Mouse (Mus musculus) forebrain, embryonic 10.5 days (tissue): ENCODE results near the gene Chil3. TPM values are rescaled to one million over a fixed set of nuclear protein-coding genes. Genes with fewer than 3 reads are reported as not detected.
"Not testable (repeated sequence)": the region's sequence is repeated elsewhere in the genome, so short reads cannot be mapped to it uniquely, and the experiment has no call there.

Experiments
- DNase-seq: peaks from one replicate; pipeline ENCODE4 v3.0.0-alpha.2; 2017; ENCODE audit warnings: low spot score; ENCODE audit errors: extremely low spot score
- H3K27ac ChIP-seq: fragments of 300-500 bp; sonication (generic); 2 replicates; pipeline ENCODE4 v1.5.1; 2016; ENCODE audit warnings: mild to moderate bottlenecking
- H3K27me3 ChIP-seq: fragments of 300-500 bp; sonication (generic); 2 replicates; pipeline ENCODE4 v1.6.1; 2016; ENCODE audit warnings: mild to moderate bottlenecking; ENCODE audit not compliant: poor library complexity, severe bottlenecking
- H3K36me3 ChIP-seq: fragments of 300-500 bp; sonication (generic); replicated peaks from 2 replicates; pipeline ENCODE4 v1.6.1; 2016; ENCODE audit warnings: mild to moderate bottlenecking, moderate library complexity
- H3K4me1 ChIP-seq: fragments of 300-500 bp; sonication (generic); 2 replicates; pipeline ENCODE4 v1.6.1; 2016
- H3K4me3 ChIP-seq: fragments of 300-500 bp; sonication (generic); 2 replicates; pipeline ENCODE4 v1.5.1; 2016; ENCODE audit warnings: mild to moderate bottlenecking, moderate library complexity
- H3K9me3 ChIP-seq: fragments of 300-500 bp; sonication (generic); 2 replicates; pipeline ENCODE4 v1.6.1; 2016; ENCODE audit warnings: mild to moderate bottlenecking, moderate library complexity
- WGBS: fragments of 180-500 bp; shearing (Covaris S2); methylation state at CpG from one replicate; pipeline ENCODE4 v1.1.7; 2016; 5-methylcytosine and 5-hydroxymethylcytosine counted together
- polyA plus RNA-seq: library from polyadenylated mRNA; unstranded; fragments of >200 nt; fragmentation: Nextera tagmentation; extraction: Ambion mirVana; gene quantifications from 2 replicates; pipeline ENCODE4 v1.2.1, GENCODE M21; 2016

Chil3 gene
- polyA plus RNA-seq = not detected in 2 replicates

DNA sequence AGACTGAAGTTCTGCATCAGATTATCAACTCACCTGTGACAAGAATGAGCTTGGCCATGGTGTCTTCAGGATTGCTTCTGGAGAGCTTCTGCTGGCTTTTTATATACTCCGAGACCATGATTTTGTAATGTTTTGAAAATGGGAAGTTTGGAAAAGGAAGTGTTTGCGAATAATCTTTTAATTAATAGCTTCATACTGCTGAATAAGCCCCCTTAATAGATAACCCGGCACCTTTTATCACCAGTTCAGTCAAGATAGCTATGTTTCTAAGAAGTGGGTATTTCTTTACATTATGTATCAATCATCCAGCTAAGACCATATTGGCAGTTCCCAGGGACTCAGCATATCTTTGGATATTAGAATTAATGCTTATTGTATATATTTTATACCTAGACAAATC lies at the start of gene Chil3:
Gene Chil3, minus strand, starts transcription at position 101 of the 400 bp plus-strand sequence.
- WGBS = 84% methylated on average over 3 of the region's 3 CpGs
- H3K9me3 ChIP-seq = peaks cover 7% of the 10 kb centered on the region; the same call in 1 of the 2 replicates
- no peak within 1 kb of the TSS for H3K4me3 ChIP-seq
- H3K27ac ChIP-seq = no peak within 1 kb of the TSS
- H3K4me1 ChIP-seq = peaks cover 11% of the 10 kb centered on the region
- H3K27me3 ChIP-seq = no peaks in the 10 kb centered on the region
- no peak for DNase-seq
- no peaks in the 10 kb centered on the region for H3K36me3 ChIP-seq

DNA sequence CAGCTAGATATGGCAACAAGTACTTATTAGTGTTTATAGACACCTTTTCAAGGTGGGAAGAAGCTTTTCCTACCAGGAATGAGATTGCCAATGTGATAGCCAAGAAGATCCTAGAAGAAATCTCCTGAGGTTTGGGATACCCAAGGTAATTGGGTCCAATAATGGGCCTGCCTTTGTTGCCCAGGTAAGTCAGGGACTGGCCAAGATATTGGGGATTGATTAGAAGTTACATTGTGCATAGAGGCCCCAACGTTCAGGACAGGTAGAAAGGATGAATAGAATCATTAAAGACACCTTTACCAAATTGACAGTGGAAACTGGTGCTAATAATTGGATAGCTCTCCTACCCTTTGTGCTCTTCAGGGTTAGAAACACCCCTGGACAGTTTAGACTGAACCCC lies 30.7 kb upstream of the Chil3 start:
- peaks cover 20% of the 10 kb centered on the region for H3K9me3 ChIP-seq
- not testable (repeated sequence) for H3K27ac ChIP-seq, H3K4me1 ChIP-seq, H3K27me3 ChIP-seq, DNase-seq, H3K4me3 ChIP-seq, H3K36me3 ChIP-seq
- WGBS = 68% methylated on average over 1 of the region's 1 CpGs

DNA sequence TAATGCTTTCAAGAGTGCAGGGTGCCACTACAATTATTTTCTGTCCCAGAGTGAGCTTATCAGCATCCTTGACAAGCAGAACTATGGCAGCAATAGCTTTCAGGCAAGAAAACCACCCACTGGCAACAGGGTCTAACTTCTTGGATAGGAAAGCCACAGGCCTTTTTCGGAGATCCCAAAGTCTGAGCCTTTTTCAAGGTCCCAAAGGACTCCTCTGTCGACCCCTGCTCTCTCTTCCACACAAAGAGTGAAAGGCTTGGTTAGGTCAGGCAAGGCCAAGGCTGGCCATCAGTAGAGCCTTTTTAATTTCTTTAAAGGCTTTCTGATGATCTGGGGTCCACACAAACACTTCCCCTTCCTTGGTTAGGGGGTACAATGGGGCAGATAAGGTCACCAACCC lies 29.9 kb upstream of the Chil3 start:
- WGBS = 82% methylated on average over 2 of the region's 2 CpGs
- not testable (repeated sequence) for H3K4me1 ChIP-seq, H3K27ac ChIP-seq, DNase-seq, H3K27me3 ChIP-seq, H3K36me3 ChIP-seq, H3K4me3 ChIP-seq
- H3K9me3 ChIP-seq = peaks cover 20% of the 10 kb centered on the region

DNA sequence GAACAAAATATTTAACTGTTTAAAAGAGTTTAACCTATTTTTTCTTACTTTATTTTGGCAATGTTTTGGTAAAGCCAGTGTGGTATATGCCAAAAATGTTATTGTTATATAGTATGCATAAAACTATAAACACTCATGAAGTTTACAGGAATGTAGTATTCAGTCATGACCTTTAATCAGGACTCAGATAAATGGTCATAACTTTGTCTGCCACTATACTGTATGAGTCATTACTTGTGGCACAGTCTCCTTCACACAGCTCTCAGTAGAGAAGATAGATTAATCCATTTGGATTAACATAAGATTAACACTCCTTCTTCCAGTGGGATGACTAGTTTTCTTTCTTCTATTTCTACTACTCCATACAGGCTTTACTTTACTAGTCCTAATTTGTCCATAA lies 28.9 kb upstream of the Chil3 start:
- Histone ChIP-seq H3K27ac (no peak overlapping the region), H3K4me3 (no peak overlapping the region), H3K9me3 (peaks cover 20% of the 10 kb centered on the region), H3K27me3 (no peaks in the 10 kb centered on the region), H3K4me1 (no peaks in the 10 kb centered on the region), H3K36me3 (no peaks in the 10 kb centered on the region)
- no peak for DNase-seq

DNA sequence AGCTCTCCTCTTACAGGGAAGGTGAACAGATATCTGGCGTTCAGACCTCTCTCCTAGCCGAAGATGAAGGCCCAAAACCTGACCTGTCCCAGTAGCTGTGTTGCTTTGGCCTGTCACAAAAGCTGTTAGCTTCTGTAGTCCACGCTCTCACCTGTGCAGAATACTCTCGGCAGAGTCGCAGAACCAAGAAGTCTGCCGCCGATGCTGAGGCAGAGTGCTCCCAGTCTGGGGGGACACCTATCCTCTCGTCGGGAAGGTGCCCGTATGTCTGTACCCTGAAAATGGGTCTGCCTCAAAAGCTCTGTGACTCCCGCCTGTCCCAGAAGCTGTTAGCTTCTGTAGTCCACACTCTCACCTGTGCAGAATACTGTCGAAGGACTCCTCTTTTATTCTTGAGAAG lies 28.1 kb upstream of the Chil3 start:
- H3K4me3 ChIP-seq = no peak overlapping the region
- H3K36me3 ChIP-seq = no peaks in the 10 kb centered on the region
- H3K9me3 ChIP-seq = peaks cover 21% of the 10 kb centered on the region
- no peaks in the 10 kb centered on the region for H3K27me3 ChIP-seq
- no peaks in the 10 kb centered on the region for H3K4me1 ChIP-seq
- WGBS = 92% methylated on average over 12 of the region's 12 CpGs
- no peak for DNase-seq
- no peak overlapping the region for H3K27ac ChIP-seq

DNA sequence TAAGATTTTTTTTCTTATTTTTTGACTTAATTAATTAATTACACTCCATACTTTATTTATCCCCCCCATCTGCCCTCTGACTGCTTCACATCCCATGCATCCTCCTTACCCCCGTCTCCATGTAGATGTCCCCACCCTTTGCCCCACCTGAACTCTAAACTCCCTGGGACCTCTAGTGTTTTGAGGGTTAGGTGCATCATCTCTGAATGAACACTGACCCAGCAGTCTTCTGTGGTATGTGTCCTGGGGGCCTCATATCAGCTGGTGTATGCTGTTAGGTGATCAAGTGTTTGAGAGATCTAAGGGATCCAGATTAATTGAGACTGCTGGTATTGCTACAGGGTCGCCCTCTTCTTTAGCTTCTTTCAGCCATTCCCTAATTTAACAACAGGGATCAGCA lies 20.6 kb upstream of the Chil3 start:
- no peak for DNase-seq
- Histone ChIP-seq H3K36me3 (no peaks in the 10 kb centered on the region), H3K4me3 (no peak overlapping the region), H3K27me3 (no peaks in the 10 kb centered on the region), H3K9me3 (peaks cover 42% of the 10 kb centered on the region), H3K4me1 (no peaks in the 10 kb centered on the region), H3K27ac (no peak overlapping the region)
- WGBS = 83% methylated on average over 2 of the region's 2 CpGs

DNA sequence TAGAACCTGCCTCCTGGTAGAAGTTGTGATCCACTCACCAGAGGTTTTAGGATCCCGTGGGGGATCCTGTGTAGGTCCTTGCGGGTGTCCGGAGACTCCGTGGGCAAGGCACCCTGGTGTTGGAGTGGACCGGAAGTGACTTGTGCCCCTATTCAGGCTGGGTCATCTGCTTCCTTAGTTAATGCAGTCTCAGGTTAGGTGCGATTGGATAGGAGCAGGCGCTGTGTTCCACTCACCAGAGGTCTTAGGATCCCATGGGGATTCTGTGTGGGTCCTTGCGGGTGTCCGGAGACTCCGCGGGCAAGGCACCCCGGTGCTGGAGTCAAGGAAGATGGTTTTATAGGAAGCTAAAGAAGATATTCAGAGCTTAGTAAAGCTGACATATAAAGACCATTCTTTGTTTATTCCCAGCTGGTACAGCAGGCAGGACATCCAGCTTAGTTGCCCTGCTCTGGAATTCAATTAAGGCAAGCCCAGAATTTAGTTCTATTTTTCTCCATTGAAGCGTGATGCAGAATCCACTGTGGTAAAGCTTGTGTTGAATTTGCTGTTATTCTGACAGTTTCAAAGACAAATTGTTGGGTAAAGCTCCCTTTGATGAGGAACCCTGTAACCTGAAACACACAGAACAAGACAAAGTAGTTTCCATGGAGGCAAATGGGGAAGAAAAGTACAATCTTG lies 10.3 kb upstream of the Chil3 start:
- 78% methylated on average over 13 of the region's 13 CpGs for WGBS
- Histone ChIP-seq H3K4me1 (peaks cover 14% of the 10 kb centered on the region), H3K27ac (peak overlapping the region; percentile 75), H3K27me3 (no peaks in the 10 kb centered on the region), H3K4me3 (no peak overlapping the region), H3K9me3 (peaks cover 15% of the 10 kb centered on the region), H3K36me3 (no peaks in the 10 kb centered on the region)
- DNase-seq = no peak

DNA sequence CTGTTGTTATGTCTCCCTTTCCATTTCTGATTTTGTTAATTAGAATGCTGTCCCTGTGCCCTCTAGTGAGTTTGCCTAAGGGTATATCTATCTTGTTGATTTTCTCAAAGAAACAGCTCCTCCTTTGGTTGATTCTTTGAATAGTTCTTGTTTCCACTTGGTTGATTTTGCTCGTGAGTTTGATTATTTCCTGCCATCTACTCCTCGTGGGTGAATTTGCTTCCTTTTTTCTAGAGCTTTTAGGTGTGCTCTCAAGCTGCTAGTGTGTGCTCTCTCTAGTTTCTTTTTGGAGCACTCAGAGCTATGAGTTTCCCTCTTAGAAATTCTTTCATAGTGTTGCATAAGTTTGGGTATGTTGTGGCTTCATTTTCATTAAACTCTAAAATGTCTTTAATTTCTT lies 7.6 kb upstream of the Chil3 start:
- H3K9me3 ChIP-seq = peaks cover 21% of the 10 kb centered on the region
- H3K27me3 ChIP-seq, H3K27ac ChIP-seq, DNase-seq, H3K36me3 ChIP-seq, H3K4me3 ChIP-seq: not testable (repeated sequence)
- peaks cover 25% of the 10 kb centered on the region for H3K4me1 ChIP-seq
- WGBS = 65% methylated on average over 2 of the region's 2 CpGs

DNA sequence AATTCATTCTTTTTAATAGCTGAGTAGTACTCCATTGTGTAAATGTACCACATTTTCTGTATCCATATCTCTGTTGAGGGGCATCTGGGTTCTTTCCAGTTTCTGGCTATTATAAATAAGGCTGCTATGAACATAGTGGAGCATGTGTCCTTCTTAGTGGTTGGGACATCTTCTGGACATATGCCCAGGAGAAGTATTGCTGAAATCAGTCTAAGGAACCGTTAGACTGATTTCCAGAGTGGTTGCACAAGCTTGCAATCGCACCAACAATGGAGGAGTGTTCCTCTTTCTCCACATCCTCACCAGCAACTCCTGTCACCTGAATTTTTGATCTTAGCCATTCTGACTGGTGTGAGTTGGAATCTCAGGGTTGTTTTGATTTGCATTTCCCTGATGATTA lies 5.1 kb upstream of the Chil3 start:
- H3K4me3 ChIP-seq, DNase-seq, H3K27me3 ChIP-seq, H3K27ac ChIP-seq, H3K36me3 ChIP-seq: not testable (repeated sequence)
- H3K9me3 ChIP-seq = peaks cover 14% of the 10 kb centered on the region
- H3K4me1 ChIP-seq = peaks cover 14% of the 10 kb centered on the region
- WGBS = 84% methylated on average over 2 of the region's 2 CpGs

DNA sequence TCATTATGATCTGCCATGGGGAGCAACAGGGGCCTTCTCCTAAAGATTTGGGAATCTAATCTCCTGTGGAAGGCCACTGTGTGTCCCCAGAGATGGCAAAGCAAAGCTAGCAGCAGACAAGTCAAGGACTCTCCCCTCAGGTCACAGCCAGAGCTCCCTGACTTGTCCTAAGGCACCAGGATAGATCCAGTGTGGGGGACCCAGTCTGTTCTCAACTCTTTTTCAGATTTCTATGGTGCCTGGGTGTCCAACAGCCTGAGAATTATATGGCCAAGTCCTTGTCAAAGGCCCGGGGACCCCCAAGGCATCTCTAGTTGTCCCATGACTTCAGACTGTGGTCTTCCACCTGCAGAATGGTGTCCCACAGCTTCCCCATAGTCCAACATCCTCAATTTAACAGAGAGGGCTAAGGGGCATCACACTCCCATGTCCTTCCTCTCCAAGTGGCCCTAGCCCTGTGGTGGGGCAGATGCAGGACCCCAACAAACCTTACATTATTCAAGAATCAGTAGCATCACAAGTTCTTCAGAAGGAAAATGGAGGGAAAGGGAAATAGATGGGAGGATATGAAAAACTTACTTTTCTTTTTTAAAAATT lies 3.9 kb upstream of the Chil3 start:
- H3K27me3 ChIP-seq = no peaks in the 10 kb centered on the region
- peak overlapping the region; percentile 74 for H3K27ac ChIP-seq
- peaks cover 11% of the 10 kb centered on the region for H3K4me1 ChIP-seq
- no peak overlapping the region for H3K4me3 ChIP-seq
- 74% methylated on average over 1 of the region's 1 CpGs for WGBS
- no peaks in the 10 kb centered on the region for H3K36me3 ChIP-seq
- peaks cover 9% of the 10 kb centered on the region; the same call in 1 of the 2 replicates for H3K9me3 ChIP-seq
- DNase-seq = peak; percentile 33

DNA sequence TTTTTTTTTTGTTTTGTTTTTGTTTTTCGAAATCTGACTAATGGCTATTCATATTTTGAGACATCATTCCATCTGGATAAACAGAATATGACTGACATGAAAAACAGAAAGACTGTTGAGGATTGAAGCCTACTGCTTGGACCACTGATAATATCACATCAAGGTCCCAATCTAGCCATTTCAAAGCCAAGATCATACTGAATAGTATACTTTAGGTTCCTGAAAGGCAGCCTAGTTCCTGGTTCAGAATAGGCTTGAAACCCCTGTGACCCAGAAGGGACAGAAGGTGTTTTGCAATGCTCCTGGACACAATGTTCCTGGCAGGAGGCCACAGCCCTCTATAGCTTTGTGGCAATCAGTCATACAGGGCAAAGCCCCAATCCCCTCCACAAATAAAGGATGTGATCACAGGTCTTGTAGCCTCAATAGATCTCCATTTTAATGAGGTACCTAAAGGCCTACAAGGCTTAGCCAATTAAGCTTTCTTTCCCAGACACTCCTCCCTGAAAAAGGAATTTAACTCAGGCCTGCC lies 3.2 kb upstream of the Chil3 start:
- Histone ChIP-seq H3K27me3 (no peaks in the 10 kb centered on the region), H3K4me3 (no peak overlapping the region), H3K27ac (peak overlapping the region; percentile 74; the same call in 1 of the 2 replicates), H3K9me3 (peaks cover 9% of the 10 kb centered on the region; the same call in 1 of the 2 replicates), H3K4me1 (peaks cover 11% of the 10 kb centered on the region), H3K36me3 (no peaks in the 10 kb centered on the region)
- WGBS = 67% methylated on average over 1 of the region's 1 CpGs
- DNase-seq = peak; percentile 45

DNA sequence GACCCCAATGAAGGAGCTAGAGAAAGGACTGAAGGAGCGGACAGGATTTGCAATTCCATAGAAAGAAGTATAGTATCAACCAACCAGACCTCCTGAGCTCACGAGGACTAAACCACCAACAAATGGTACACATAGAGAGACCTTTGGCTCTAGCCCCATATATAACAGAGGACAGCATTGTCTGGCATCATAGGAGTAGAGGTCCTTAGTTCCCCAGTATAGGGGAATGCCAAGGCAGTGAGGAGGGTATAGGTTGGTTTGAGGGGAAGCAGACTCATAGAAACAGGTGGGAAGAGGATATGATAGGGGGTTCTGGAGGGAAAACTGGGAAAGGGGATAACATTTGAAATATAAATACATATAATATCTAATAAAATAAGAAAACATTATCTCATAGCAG lies 13.0 kb downstream of the Chil3 start:
- no peaks in the 10 kb centered on the region for H3K36me3 ChIP-seq
- H3K4me3 ChIP-seq = no peak overlapping the region
- no peaks in the 10 kb centered on the region for H3K9me3 ChIP-seq
- H3K27me3 ChIP-seq = no peaks in the 10 kb centered on the region
- WGBS = 85% methylated on average over 2 of the region's 2 CpGs
- peaks cover 11% of the 10 kb centered on the region for H3K4me1 ChIP-seq
- H3K27ac ChIP-seq = no peak overlapping the region
- DNase-seq = no peak

DNA sequence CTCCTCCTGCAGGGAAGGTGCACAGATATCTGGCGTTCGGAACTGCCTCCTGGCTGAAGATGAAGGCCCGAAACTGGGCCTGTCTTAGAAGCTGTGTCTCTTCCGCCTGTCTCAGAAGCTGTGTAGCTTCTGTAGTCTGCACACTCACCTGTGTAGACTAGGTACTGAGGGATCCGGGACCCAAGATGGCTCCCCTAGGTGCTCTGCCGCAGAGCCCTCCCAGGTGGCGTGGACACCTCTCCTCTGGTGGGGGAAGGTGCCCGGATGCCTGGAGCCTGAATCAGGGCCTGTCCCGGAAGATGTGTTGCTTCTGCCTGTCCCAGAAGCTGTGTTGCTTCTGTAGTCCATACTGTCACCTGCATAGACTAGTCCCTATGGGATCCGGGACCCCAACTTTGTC lies 23.3 kb downstream of the Chil3 start:
- 93% methylated on average over 10 of the region's 10 CpGs for WGBS
- Histone ChIP-seq H3K4me1 (no peaks in the 10 kb centered on the region), H3K9me3 (peaks cover 16% of the 10 kb centered on the region), H3K36me3 (no peaks in the 10 kb centered on the region), H3K27ac (no peak overlapping the region), H3K4me3 (no peak overlapping the region), H3K27me3 (no peaks in the 10 kb centered on the region)
- no peak for DNase-seq
